Mouse (Mus musculus): ENCODE results near the gene Efcab5. TPM values are rescaled to one million over a fixed set of nuclear protein-coding genes. Genes with fewer than 3 reads are reported as not detected.
"Not testable (repeated sequence)": the region's sequence is repeated elsewhere in the genome, so short reads cannot be mapped to it uniquely, and the experiment has no call there.

The Efcab5 gene
- total RNA-seq, 2 experiments from 2014 or later: 1.3 TPM; not detected in 1

GRCm38 (mm10) chr11:77100137-77100937 is 88.4 kb downstream of the Efcab5 start:
- peak; percentile 80 for ATAC-seq (replicated peaks; ENCODE audit: low FRiP score, poor library complexity, severe bottlenecking)

GRCm38 (mm10) chr11:77098332-77098972 is 90.3 kb downstream of the Efcab5 start:
- ATAC-seq (replicated peaks; ENCODE audit: low FRiP score, poor library complexity, severe bottlenecking): no peak

- ATAC-seq (replicated peaks; ENCODE audit: low FRiP score, poor library complexity, severe bottlenecking): no peak
Observed at GRCm38 (mm10) chr11:77096991-77097390, 91.8 kb downstream of the Efcab5 start.

DNA sequence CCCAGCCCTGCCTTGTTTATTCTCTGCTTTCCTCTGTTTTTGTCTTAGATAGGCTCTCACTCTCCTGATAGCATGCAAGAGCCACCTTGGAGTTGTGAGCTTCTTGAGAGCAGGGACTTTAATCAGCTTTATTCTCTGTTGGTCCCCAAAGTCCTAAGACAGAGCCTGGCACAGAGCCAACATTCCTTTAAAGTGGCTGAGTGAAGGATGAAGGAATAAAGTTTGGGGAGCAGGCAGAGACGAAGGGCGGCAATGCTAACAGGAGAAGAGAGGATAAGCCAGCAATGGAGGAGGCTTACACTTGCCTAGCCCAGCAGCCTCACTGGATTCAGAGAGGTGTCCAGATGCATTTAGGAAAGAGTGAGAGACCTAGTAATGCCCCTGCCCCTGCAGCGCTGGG is 92.2 kb downstream of the Efcab5 start:
- no peak for ATAC-seq (replicated peaks; ENCODE audit: low FRiP score, poor library complexity, severe bottlenecking)

GRCm38 (mm10) chr11:77095206-77095605 is 93.6 kb downstream of the Efcab5 start:
- no peak for ATAC-seq (replicated peaks; ENCODE audit: low FRiP score, poor library complexity, severe bottlenecking)

GRCm38 (mm10) chr11:77094136-77094535 is 94.6 kb downstream of the Efcab5 start:
- ATAC-seq (replicated peaks; ENCODE audit: low FRiP score, poor library complexity, severe bottlenecking): no peak

DNA sequence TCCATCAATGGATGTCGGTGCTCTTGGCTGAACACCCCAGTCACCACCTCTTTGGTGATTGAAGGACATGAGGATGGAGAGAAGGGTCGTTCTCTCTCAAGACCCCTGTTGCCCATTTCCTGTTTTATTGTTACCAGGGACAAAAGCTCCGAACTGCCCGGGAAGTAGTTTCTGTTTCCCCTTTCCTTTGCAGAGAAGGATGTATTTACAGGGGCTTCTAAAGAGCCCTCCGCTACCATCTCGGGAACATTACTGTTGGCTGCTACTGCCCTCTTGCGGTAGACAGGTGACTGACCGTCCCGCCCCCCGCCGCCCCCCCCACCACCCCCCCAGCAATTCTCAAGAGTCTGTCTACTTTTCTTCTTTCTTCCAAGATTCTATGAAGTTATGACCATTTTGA is 95.6 kb downstream of the Efcab5 start:
- no peak for ATAC-seq (replicated peaks; ENCODE audit: low FRiP score, poor library complexity, severe bottlenecking)

GRCm38 (mm10) chr11:77089162-77089561 is 99.6 kb downstream of the Efcab5 start:
- no peak for ATAC-seq (replicated peaks; ENCODE audit: low FRiP score, poor library complexity, severe bottlenecking)

GRCm38 (mm10) chr11:77087004-77087403 is 101.8 kb downstream of the Efcab5 start:
- no peak for ATAC-seq (replicated peaks; ENCODE audit: low FRiP score, poor library complexity, severe bottlenecking)

DNA sequence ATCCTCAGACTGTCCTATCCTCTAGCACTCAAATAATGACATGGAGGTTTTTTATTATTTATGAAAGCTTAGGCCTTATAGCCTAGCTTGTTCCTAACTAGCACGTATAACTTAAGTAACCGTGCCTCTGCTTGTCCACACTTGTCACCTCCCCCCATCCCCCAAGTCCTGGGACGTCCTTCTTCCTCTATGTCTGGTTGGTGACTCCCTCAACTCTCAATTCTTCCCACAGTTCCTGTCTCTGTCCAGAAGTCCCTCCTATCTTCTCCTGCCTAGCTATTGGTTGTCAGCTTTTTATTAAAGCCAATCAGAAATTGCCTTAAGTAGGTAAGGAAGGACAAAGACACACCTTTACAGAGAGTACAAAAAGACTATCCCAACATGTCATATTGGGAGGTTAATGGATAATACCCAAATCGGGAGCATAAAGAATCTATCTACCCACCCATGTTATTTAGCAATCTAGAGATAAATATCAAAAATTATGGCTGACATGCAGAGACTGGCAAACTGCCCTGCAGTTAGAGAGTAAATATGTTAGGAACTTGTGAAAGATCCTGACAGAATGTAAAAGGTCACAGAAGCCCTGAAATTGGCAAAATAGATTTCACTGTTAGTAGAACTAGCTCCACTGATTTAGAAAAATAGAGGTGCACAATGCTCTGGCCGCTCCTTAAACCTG is 104.6 kb downstream of the Efcab5 start:
- ATAC-seq (replicated peaks; ENCODE audit: low FRiP score, poor library complexity, severe bottlenecking): no peak

- no peak for ATAC-seq (replicated peaks; ENCODE audit: low FRiP score, poor library complexity, severe bottlenecking)
Observed at GRCm38 (mm10) chr11:77079361-77079760, 109.4 kb downstream of the Efcab5 start.

DNA sequence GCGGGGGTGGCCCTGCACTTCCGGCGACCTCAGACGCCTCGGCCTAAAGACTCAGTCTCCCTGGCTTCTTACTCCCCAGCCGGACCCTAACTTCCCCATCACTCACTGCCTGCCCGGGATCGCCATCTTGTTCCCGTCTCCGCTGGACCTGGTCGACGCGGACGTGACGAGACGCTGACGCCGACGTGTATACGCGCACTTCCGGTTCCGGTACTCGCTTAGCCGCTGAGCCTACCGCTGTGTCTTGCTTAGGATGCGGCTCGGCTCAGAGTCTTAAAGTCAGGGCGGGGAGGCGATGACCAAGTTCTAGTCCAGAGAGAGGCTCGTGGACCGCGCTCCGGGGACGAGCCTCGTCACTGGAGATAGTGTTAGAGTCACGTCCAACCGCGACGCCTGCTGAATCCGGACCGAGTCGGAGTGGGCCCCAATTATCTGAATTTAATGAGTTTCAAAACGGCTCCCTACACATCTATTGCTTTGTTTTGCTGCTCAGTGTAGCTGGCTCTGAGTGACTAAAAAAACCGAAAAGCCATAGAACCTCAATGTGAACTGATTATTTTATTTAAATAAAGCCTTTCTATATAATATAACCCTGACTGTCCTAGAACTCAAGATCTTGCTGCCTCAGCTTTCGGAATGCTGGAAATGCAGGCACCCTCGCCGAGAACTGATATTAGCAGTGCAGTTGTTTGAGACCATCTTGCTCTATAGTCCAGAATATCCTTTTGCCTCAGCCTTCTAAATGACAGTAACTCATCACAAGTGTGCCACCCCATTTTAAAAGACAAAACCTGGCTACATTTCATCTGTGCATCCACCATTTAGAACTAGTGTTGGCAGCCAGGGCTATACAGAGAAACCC is 110.3 kb downstream of the Efcab5 start, which contains the start of gene Nsrp1:
TSS of gene Nsrp1 (minus strand) at position 163 of the 862 bp plus-strand sequence.
- peak; percentile 100 for ATAC-seq (replicated peaks; ENCODE audit: low FRiP score, poor library complexity, severe bottlenecking)

DNA sequence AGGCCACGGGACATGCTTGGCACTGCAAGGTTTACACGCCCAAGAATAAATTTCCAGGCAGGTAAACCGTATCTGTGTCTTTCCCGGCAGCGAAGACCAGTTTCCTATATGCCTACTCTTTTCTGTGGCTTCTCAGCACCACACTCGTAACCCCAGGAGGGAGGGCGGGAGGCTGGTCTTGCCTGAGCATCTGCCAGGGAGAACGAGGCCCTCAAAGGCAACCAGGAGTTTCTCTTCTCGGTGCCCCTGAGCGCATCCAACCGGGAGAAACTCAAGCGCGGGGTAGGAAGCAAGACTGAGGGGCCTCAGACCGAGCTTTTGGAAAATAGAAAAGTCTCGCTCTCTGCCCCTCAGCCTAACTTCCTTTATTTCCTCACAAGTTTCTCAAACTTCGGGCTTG is 111.0 kb downstream of the Efcab5 start:
- ATAC-seq (replicated peaks; ENCODE audit: low FRiP score, poor library complexity, severe bottlenecking): peak; percentile 58

GRCm38 (mm10) chr11:77077331-77077730 is 111.4 kb downstream of the Efcab5 start:
- not testable (repeated sequence) for ATAC-seq (replicated peaks; ENCODE audit: low FRiP score, poor library complexity, severe bottlenecking)

- no peak for ATAC-seq (replicated peaks; ENCODE audit: low FRiP score, poor library complexity, severe bottlenecking)
Observed at GRCm38 (mm10) chr11:77070721-77071120, 118.0 kb downstream of the Efcab5 start.

DNA sequence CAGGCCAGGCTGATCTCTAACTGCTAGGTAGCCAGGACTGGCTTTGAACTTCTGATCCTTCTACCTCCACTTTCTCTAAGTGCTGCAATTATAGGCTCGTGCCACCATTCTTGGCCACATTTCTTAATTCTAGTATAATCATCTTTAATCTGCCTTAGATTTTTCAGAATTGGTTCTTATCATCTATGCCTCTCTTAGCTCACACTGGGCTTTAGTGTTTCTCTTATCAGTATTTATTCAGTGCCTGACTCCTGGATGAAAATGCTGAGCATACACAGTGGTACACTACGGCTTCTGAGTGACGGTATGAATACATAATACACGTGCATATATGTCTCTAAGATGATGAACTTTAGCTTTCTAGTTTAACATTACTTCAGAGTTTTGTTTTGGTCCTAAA is 119.9 kb downstream of the Efcab5 start:
- no peak for ATAC-seq (replicated peaks; ENCODE audit: low FRiP score, poor library complexity, severe bottlenecking)

DNA sequence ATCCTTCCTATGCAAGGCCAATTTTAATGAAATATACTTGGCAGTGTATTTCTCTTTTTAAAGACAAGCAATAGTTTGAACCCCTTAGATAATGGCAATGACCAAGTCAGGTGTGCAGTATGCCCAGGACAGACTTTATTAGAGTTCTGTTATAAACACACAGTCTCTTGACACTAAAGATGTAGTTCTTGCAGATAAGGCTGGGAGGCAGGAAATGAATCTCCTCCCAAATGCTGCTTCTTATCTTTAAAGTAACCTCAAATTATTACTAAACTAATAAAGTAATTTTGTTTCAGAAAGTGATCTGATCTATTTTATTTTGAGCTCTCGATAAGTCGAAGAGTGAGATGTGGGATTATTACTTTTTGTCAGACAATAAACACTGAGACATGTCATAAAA is 125.4 kb downstream of the Efcab5 start:
- no peak for ATAC-seq (replicated peaks; ENCODE audit: low FRiP score, poor library complexity, severe bottlenecking)

DNA sequence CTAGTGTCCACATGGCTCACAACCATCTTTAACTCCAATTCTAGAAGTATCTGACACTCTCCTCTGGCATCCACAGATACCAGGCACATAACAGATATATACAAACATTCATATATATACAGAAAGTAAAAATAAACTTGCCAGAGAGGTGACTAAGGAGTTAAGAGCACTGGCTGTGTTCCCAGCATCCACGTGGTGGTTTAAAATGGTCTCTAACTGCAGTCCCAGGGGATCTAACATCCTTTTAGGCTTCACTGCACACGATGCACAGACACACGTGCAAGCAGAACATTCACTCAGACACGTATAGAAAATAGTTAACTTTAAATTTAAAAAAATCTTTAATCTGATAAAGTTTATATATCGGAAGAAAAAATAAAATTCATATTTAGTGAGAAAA is 126.8 kb downstream of the Efcab5 start:
- ATAC-seq (replicated peaks; ENCODE audit: low FRiP score, poor library complexity, severe bottlenecking): no peak

- ATAC-seq (replicated peaks; ENCODE audit: low FRiP score, poor library complexity, severe bottlenecking): no peak
Observed at GRCm38 (mm10) chr11:77042816-77043215, 146.0 kb downstream of the Efcab5 start.

GRCm38 (mm10) chr11:77041891-77042290 is 146.9 kb downstream of the Efcab5 start:
- ATAC-seq (replicated peaks; ENCODE audit: low FRiP score, poor library complexity, severe bottlenecking): no peak
